Mouse (Mus musculus) thymus, adult 2 months (tissue): ENCODE data around the gene Lipt1.

Experiments
- CTCF ChIP-seq: fragments of 200-500 bp; IDR thresholded peaks from 2 replicates; pipeline ENCODE4 v1.5.1; 2012; ENCODE audit warnings: mild to moderate bottlenecking, control low read depth, low read length, moderate library complexity, borderline replicate concordance; ENCODE audit not compliant: control insufficient read depth, poor library complexity, insufficient read depth; ENCODE audit errors: extremely low read depth
- POLR2A ChIP-seq: fragments of 200-500 bp; IDR thresholded peaks from 2 replicates; pipeline ENCODE4 v1.6.1; 2012; ENCODE audit warnings: mild to moderate bottlenecking, low read length, control low read depth, moderate library complexity; ENCODE audit not compliant: control insufficient read depth, poor library complexity, insufficient read depth; ENCODE audit errors: extremely low read depth

GRCm38 (mm10) chr1:37922536-37922935 is 51.0 kb downstream of the Lipt1 start:
- TF ChIP-seq POLR2A (no peak), CTCF (no peak)
